Mouse (Mus musculus) embryonic facial prominence, embryonic 14.5 days (tissue): Measurements from ENCODE around the gene Ocm. TPM values are rescaled to one million over a fixed set of nuclear protein-coding genes. Genes with fewer than 3 reads are reported as not detected.

Experiments used
- ATAC-seq: fragments of 200-750 bp; cut with Nextera tagmentation; 2 replicates; pipeline ENCODE4 v1.8.0; 2017; ENCODE audit warnings: low read depth, moderate number of reproducible peaks, moderate TSS enrichment
- DNase-seq: peaks from one replicate; pipeline ENCODE4 v3.0.0-alpha.2; 2015; ENCODE audit warnings: low spot score
- H3K27ac ChIP-seq: fragments of 300-500 bp; sonication (generic); replicated peaks from 2 replicates; pipeline ENCODE4 v1.5.1; 2014; ENCODE audit warnings: low read depth, mild to moderate bottlenecking, low read length, moderate library complexity
- H3K27me3 ChIP-seq: fragments of 300-500 bp; sonication (generic); replicated peaks from 2 replicates; pipeline ENCODE4 v1.6.1; 2014; ENCODE audit warnings: low read length; ENCODE audit not compliant: control insufficient read depth, insufficient read depth
- H3K36me3 ChIP-seq: fragments of 300-500 bp; sonication (generic); 2 replicates; pipeline ENCODE4 v1.6.1; 2014; ENCODE audit warnings: low read length, mixed read lengths; ENCODE audit not compliant: control insufficient read depth, insufficient read depth
- H3K4me1 ChIP-seq: fragments of 300-500 bp; sonication (generic); 2 replicates; pipeline ENCODE4 v1.6.1; 2014; ENCODE audit warnings: antibody characterized with exemption, low read length; ENCODE audit not compliant: control insufficient read depth, insufficient read depth
- H3K4me2 ChIP-seq: fragments of 300-500 bp; sonication (generic); 2 replicates; pipeline ENCODE4 v1.6.1; 2014; ENCODE audit warnings: low read depth, mild to moderate bottlenecking, low read length, moderate library complexity, mixed read lengths
- H3K4me3 ChIP-seq: fragments of 300-500 bp; sonication (generic); 2 replicates; pipeline ENCODE4 v1.5.1; 2014; ENCODE audit warnings: low read depth, mild to moderate bottlenecking, low read length
- H3K9ac ChIP-seq: fragments of 300-500 bp; sonication (generic); 2 replicates; pipeline ENCODE4 v1.6.1; 2014; ENCODE audit warnings: low read depth, mild to moderate bottlenecking, low read length, moderate library complexity, mixed read lengths
- H3K9me3 ChIP-seq: fragments of 300-500 bp; sonication (generic); 2 replicates; pipeline ENCODE4 v1.6.1; 2016; ENCODE audit warnings: low read length; ENCODE audit not compliant: control insufficient read depth
- WGBS: fragments of 180-500 bp; shearing (Covaris S2); extraction: QIAGEN DNeasy Blood & Tissue Kit; methylation state at CpG from one replicate; pipeline ENCODE4 v1.1.7; 2014; 5-methylcytosine and 5-hydroxymethylcytosine counted together
- polyA plus RNA-seq: library from polyadenylated mRNA; unstranded; fragments of >200 nt; fragmentation: Nextera tagmentation; extraction: Ambion mirVana; gene quantifications from 2 replicates; pipeline ENCODE4 v1.2.1, GENCODE M21; 2014

The Ocm gene
- polyA plus RNA-seq, 1 experiment from 2014 or later, result 1.1 TPM

DNA sequence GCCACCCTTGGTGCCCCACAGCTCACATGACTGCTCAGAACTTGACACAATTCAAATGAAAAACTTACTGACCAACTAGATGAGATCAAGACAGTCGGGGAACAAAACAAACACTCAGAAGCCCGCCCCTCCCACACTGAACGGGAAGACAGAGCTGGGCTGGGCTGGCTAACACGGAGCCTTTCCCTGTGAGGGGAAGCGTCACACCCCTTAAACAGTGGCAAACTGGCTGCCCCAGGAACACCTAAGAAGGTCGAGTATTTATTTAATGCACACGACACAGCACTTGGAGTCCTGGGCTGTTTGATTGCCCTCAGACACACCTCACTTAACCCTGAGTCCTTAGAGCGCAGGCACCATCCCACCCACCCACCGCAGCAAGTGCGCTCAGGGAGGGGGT lies 33.8 kb downstream of the Ocm start:
- H3K4me2 ChIP-seq, result no peak overlapping the region
- 80% methylated on average over 10 of the region's 10 CpGs for WGBS
- ATAC-seq, result no peak

DNA sequence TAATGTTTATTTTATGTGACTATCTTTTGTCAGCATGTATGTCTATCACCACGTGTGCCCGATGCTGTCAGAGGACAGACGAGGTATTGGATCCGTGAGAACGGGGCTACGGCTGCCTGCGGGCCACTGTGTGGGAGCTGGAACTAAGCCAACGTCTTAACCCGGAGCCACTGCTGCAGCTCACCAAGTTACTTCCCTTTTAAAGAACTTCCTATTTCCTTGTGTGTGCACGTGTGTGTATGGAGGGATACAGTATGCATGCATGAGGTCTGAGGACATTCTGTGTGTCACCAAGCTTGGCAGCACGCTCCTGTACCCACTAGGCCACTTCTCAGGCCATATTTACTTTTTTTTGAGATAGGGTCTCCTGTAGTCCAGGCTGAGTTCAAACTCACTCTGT lies 36.4 kb downstream of the Ocm start:
- no peak for ATAC-seq
- no peak for DNase-seq
- Histone ChIP-seq H3K36me3 (peaks cover 96% of the 10 kb centered on the region), H3K27me3 (no peaks in the 10 kb centered on the region), H3K9me3 (no peaks in the 10 kb centered on the region), H3K4me3 (no peak overlapping the region), H3K4me1 (no peaks in the 10 kb centered on the region), H3K4me2 (no peak overlapping the region), H3K9ac (no peak overlapping the region), H3K27ac (no peak overlapping the region)
- WGBS, result 91% methylated on average over 11 of the region's 11 CpGs

More for the DNA sequence above, 33.8 kb downstream of the Ocm start:
- Histone ChIP-seq H3K27ac (no peak overlapping the region), H3K9me3 (no peaks in the 10 kb centered on the region), H3K9ac (no peak overlapping the region), H3K27me3 (no peaks in the 10 kb centered on the region), H3K4me3 (no peak overlapping the region), H3K36me3 (peaks cover 93% of the 10 kb centered on the region), H3K4me1 (no peaks in the 10 kb centered on the region)
- no peak for DNase-seq

DNA sequence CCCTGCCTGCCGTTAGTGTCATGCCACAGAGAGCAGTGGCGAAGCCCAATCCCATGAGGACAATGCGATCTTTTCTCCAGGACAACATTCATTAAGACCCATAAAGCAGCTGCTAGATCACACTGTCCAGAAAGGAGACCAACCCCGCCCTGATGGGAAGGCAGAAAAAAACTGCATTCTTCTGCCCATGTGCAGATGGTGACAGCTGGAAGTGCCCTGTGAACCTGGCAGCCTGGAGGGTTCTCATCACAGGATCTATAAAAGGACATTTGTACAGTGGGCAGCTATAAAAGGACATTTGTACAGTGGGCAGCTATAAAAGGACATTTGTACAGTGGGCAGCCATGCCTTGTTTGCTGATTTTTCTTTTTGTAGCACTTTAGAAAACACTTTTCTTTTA lies 37.4 kb downstream of the Ocm start:
- Histone ChIP-seq H3K4me3 (no peak overlapping the region), H3K27me3 (no peaks in the 10 kb centered on the region), H3K9me3 (no peaks in the 10 kb centered on the region), H3K27ac (no peak overlapping the region; the same call in 1 of the 2 replicates), H3K4me1 (no peaks in the 10 kb centered on the region), H3K36me3 (peaks cover 93% of the 10 kb centered on the region), H3K4me2 (no peak overlapping the region), H3K9ac (no peak overlapping the region)
- 83% methylated on average over 4 of the region's 4 CpGs for WGBS
- DNase-seq (peak; percentile 42), ATAC-seq (peak; percentile 41; the same call in 1 of the 2 replicates)

DNA sequence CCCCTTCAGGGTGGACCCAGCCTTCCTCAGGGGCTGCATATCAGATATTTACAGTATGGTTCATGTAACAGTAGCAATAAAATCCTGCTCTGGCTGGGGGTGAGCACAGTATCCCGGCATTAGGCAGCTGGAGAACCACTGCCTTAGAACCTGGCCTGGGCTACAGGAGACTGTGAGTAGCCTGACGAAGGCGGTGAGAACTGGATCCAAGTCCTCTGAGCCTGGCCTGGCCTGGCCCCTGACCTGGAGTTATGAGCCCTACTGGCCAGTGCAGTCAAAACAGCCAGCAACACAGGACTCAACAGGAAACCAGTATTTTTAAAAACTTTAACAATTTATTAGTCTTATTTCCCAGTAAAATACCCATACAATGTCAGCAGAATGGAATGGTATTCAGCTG lies 38.9 kb downstream of the Ocm start:
- Histone ChIP-seq H3K4me2 (no peak overlapping the region), H3K4me1 (no peaks in the 10 kb centered on the region), H3K27me3 (no peaks in the 10 kb centered on the region), H3K27ac (no peak overlapping the region), H3K9ac (no peak overlapping the region), H3K4me3 (no peak overlapping the region), H3K36me3 (peaks cover 78% of the 10 kb centered on the region), H3K9me3 (no peaks in the 10 kb centered on the region)
- DNase-seq, result no peak
- ATAC-seq, result no peak
- 95% methylated on average over 3 of the region's 3 CpGs for WGBS

DNA sequence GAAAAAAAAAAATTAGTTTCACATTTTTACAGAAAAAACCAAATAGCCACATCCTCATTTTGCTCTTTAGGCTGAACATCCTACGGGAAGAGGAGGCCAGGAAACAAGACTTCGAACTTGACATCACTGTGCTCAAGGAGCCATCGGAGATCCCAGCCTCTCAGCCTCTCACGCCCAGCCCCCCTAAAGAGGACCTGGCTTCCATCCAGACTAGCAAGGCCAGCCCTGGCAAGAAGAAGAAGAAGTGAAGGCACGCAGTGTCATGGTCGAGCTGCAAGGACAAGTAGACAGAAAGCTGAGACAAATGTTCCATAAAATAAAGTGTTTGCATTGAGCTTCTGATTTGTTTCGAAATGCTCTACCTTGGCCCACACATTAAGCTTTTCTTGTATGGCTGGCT lies 41.1 kb downstream of the Ocm start:
- H3K4me3 ChIP-seq, result no peak overlapping the region
- no peaks in the 10 kb centered on the region for H3K27me3 ChIP-seq
- H3K36me3 ChIP-seq, result peaks cover 58% of the 10 kb centered on the region
- no peak overlapping the region for H3K27ac ChIP-seq
- H3K4me2 ChIP-seq, result no peak overlapping the region
- no peaks in the 10 kb centered on the region for H3K9me3 ChIP-seq
- DNase-seq, result no peak
- H3K4me1 ChIP-seq, result no peaks in the 10 kb centered on the region
- 88% methylated on average over 7 of the region's 7 CpGs for WGBS
- no peak for ATAC-seq
- H3K9ac ChIP-seq, result no peak overlapping the region

DNA sequence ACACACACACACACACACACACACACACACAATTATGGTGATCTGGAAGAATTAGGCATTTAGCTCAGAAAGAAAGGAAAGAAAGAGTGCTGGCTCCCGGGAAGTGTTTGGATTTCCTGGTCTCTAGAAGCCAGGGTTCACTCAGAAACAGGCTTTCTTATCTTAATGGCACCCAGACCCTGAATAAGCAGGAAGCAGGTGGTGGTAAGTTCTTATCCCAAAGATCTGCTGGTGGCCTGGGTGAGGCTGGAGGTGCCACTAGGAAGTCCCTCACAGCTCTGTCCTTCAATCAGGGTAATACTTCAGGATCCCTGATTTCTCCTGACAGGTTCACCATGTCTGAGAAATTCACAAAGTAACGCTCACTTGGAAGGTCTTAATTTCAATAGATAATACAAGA lies 44.1 kb downstream of the Ocm start:
- WGBS, result 79% methylated on average over 2 of the region's 2 CpGs
- peaks cover 29% of the 10 kb centered on the region for H3K36me3 ChIP-seq
- no peak overlapping the region for H3K9ac ChIP-seq
- DNase-seq (no peak), ATAC-seq (no peak)
- no peaks in the 10 kb centered on the region for H3K4me1 ChIP-seq
- H3K27ac ChIP-seq, result no peak overlapping the region
- H3K9me3 ChIP-seq, result no peaks in the 10 kb centered on the region
- no peak overlapping the region for H3K4me3 ChIP-seq
- no peaks in the 10 kb centered on the region for H3K27me3 ChIP-seq
- no peak overlapping the region for H3K4me2 ChIP-seq

DNA sequence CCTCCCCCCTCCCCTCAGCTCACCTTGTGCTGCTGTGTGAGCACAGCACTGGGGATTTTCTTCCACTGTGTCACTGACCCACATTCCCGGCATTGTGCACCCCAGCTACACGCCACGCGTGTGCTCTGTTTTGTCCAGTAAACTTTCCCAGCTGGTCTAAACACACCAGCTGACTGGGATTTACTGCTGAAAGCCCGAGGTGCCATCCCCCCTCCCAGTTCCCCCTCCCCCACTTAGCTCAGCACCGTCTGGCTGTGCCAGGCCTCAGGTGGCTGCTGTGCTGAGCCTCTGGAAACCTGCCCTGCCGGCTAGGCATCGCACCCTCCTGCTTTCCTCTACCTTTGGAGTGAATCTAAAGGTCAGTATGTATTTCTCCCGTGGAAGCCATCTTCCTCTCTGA lies 45.6 kb downstream of the Ocm start:
- H3K36me3 ChIP-seq, result peaks cover 15% of the 10 kb centered on the region
- H3K4me2 ChIP-seq, result no peak overlapping the region
- DNase-seq (peak; percentile 26), ATAC-seq (no peak; the same call in 1 of the 2 replicates)
- H3K27me3 ChIP-seq, result no peaks in the 10 kb centered on the region
- H3K4me3 ChIP-seq, result no peak overlapping the region
- no peaks in the 10 kb centered on the region for H3K9me3 ChIP-seq
- no peak overlapping the region for H3K27ac ChIP-seq
- H3K9ac ChIP-seq, result no peak overlapping the region
- 23% methylated on average over 9 of the region's 9 CpGs for WGBS
- H3K4me1 ChIP-seq, result no peaks in the 10 kb centered on the region

DNA sequence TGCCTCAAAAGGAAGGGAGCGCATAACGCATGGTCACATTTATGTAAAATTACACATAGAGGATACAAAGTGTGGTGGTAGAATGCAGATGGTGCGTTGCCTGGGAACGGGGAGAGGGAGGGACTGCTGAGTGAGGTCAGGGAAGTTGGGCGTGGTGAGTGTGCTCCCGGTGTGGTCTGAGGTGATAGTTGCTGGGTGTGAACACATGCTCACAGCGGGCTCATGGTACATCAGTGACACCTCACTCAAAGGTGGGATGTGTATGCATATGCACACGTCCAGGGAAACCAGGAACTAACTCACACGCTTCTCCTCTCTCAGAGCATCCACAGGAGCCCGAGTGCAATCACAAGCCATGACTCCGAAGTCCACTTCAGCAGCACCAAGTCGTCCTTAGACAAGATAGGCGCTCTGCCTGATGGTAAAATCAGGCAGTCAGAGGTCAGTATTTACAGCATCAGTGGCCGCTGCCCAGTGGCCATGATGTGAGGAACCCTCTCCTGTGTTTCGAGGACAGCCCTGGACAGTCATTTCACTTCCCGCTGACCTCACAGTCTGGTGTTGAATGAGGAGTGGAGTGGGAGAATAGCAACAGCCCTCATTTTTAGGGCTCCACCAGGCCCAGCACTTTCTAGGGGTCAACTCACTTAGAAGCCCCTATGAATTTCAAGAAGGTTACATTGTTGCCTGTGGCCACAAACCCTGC lies 49.6 kb downstream of the Ocm start:
- no peak overlapping the region for H3K4me3 ChIP-seq
- H3K4me1 ChIP-seq, result no peaks in the 10 kb centered on the region
- ATAC-seq (no peak), DNase-seq (no peak)
- no peak overlapping the region for H3K4me2 ChIP-seq
- no peak overlapping the region for H3K27ac ChIP-seq
- H3K9me3 ChIP-seq, result no peaks in the 10 kb centered on the region
- 79% methylated on average over 16 of the region's 16 CpGs for WGBS
- H3K27me3 ChIP-seq, result no peaks in the 10 kb centered on the region
- no peak overlapping the region for H3K9ac ChIP-seq
- no peaks in the 10 kb centered on the region for H3K36me3 ChIP-seq

DNA sequence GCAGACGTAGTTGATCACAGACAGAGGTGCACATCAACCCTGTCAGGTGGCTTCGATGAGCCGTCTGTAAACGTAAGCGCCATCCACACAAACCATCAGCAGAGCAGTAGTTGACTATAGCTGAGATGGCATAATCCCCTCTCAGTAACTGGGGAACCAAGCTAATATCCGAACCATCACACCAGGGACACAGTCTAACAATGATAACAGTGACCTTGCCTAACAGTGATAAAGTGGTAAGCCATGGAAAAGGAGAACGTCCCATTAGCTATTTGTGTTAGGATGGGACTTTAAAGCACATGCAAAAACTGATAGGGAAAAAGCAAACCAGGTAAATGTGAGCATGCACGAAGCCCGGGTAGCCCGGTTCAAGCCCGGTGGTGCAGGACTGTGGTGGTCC lies 50.2 kb downstream of the Ocm start:
- no peak for DNase-seq
- Histone ChIP-seq H3K4me2 (no peak overlapping the region), H3K36me3 (no peaks in the 10 kb centered on the region), H3K4me3 (no peak overlapping the region), H3K4me1 (no peaks in the 10 kb centered on the region), H3K27me3 (no peaks in the 10 kb centered on the region), H3K9ac (no peak overlapping the region), H3K27ac (no peak overlapping the region), H3K9me3 (no peaks in the 10 kb centered on the region)
- WGBS, result 87% methylated on average over 11 of the region's 11 CpGs
- no peak for ATAC-seq
